Mouse (Mus musculus) spleen, adult 2 months (tissue): ENCODE measurements around the gene Lypd6b.

Experiments used
- CTCF ChIP-seq: fragments of 200-500 bp; IDR thresholded peaks from 2 replicates; pipeline ENCODE4 v1.5.1; 2011; ENCODE audit warnings: mild to moderate bottlenecking, inconsistent platforms; ENCODE audit not compliant: insufficient read depth, insufficient read length, insufficient replicate concordance; ENCODE audit errors: extremely low read depth
- POLR2A ChIP-seq: fragments of 200-500 bp; IDR thresholded peaks from 2 replicates; pipeline ENCODE4 v1.6.1; 2011; ENCODE audit warnings: low read depth, low read length, inconsistent platforms

- no peak for TF ChIP-seq CTCF
- no peak for TF ChIP-seq POLR2A
Measured at GRCm38 (mm10) chr2:49869044-49869443, 81.6 kb downstream of the Lypd6b start.
